Comparison of ENCODE assay signal across 13 mouse cellular contexts in the genomic region with DNA sequence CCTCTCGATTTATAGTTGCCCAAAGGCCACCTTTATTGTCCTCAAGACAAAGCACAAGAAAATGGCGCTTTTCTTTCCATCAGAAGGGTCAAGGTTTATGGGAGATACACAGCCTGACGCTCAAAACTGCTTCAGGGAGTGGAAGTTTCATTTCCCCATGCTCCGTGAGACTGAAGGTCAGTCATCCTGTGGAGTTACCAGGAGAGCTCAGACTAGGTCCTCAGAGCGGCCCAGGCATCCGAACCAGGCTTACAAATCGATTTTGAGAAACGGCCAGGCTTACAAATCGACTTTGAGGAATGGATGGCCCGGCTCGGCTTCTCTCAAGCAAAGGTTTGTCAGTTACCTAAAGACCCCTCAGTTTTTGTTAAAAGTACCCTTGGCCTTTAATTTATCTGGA.
A peak's percentile ranks its signal among the peaks of the same experiment; 100 is the strongest.
DNase-seq lines count a peak whose midpoint lies in the region; ATAC-seq lines count a peak whose summit lies in the region.
"Had no signal": no experiment of that assay in that cellular context is flagged by ENCODE, and none has a peak within 500 bp of the region (broad histone marks: within the 10 kb centered on the region; RNA-seq: fewer than 3 reads in every experiment).

No protein-coding gene starts in this region.

- peaks cover 20% of the 10 kb centered on the region for H3K4me1 ChIP-seq in stomach, embryonic 15.5 days

- 68% methylated on average over 11 of the region's 11 CpGs for WGBS in stomach, embryonic 15.5 days

- H3K9me3 ChIP-seq in stomach, embryonic 15.5 days: no peaks in the 10 kb centered on the region
- H3K9me3 ChIP-seq: embryonic facial prominence, embryonic 10.5 days; heart, embryonic 15.5 days; hindbrain, embryonic 13.5 days; neural tube, embryonic 13.5 days had no signal

- H3K27me3 ChIP-seq in stomach, embryonic 15.5 days (replicated peaks): no peaks in the 10 kb centered on the region
- H3K27me3 ChIP-seq: heart, embryonic 15.5 days; hindbrain, embryonic 13.5 days; neural tube, embryonic 13.5 days had no signal

- H3K9ac ChIP-seq in stomach, embryonic 15.5 days: no peak overlapping the region
- H3K9ac ChIP-seq: heart, embryonic 15.5 days; hindbrain, embryonic 13.5 days; neural tube, embryonic 13.5 days had no signal

- peak overlapping the region; percentile 44; the same call in 1 of the 2 replicates for H3K27ac ChIP-seq in stomach, embryonic 15.5 days
- H3K27ac ChIP-seq: heart, embryonic 15.5 days had no signal

- H3K4me3 ChIP-seq in stomach, embryonic 15.5 days (replicated peaks): no peak overlapping the region
- H3K4me3 ChIP-seq: heart, embryonic 15.5 days; hindbrain, embryonic 13.5 days; neural tube, embryonic 13.5 days had no signal

- ATAC-seq in common myeloid progenitor, adult 5-6 weeks (replicated peaks; ENCODE audit: low read depth, poor library complexity, severe bottlenecking): peak; percentile 38; the same call in 1 of the 2 replicates
- no peak for ATAC-seq in stomach, embryonic 15.5 days (ENCODE audit: insufficient read depth, low FRiP score, low read depth)

- no peaks in the 10 kb centered on the region for H3K36me3 ChIP-seq in stomach, embryonic 15.5 days
- H3K36me3 ChIP-seq: heart, embryonic 15.5 days; hindbrain, embryonic 13.5 days; neural tube, embryonic 13.5 days had no signal

- no peak overlapping the region for H3K4me2 ChIP-seq in stomach, embryonic 15.5 days
- H3K4me2 ChIP-seq: heart, embryonic 15.5 days; hindbrain, embryonic 13.5 days; liver, embryonic 11.5 days; neural tube, embryonic 13.5 days had no signal

- peak; percentile 26 for DNase-seq in lung, postnatal 36 days
- no peak for DNase-seq in lung, adult 18-20 months
- DNase-seq in adrenal gland, adult 2 months: peak; percentile 36
- no peak for DNase-seq in cerebellum, adult 9-10 months
- DNase-seq in MN1 (ENCODE audit: low spot score): no peak
- DNase-seq: kidney, adult 8-10 months had no signal

Comparison
In these comparisons a context has a peak if more than half of its experiments do, and no peak if none do; other contexts are left out.
1. DNase-seq: peak in lung, postnatal 36 days (single experiment) and adrenal gland, adult 2 months (single experiment); none in lung, adult 18-20 months (0 of 2), cerebellum, adult 9-10 months (single experiment) and MN1 (single experiment).